Mouse (Mus musculus) ES-E14 (cell line): ENCODE measurements around the gene Mical2.

Source experiments
- CHD2 ChIP-seq: IDR thresholded peaks from 2 replicates; pipeline ENCODE4 v1.6.1; 2014; ENCODE audit warnings: mild to moderate bottlenecking, low read depth, low read length, inconsistent platforms
- MAFK ChIP-seq: IDR thresholded peaks from 2 replicates; pipeline ENCODE4 v1.6.1; 2014; ENCODE audit warnings: mild to moderate bottlenecking, low read depth, low read length, inconsistent platforms; ENCODE audit not compliant: insufficient read depth
- ZNF384 ChIP-seq: IDR thresholded peaks from 2 replicates; pipeline ENCODE4 v1.6.1; 2012; ENCODE audit warnings: low read depth, low read length, inconsistent platforms

- no peak for TF ChIP-seq ZNF384
- no peak for TF ChIP-seq CHD2
- no peak for TF ChIP-seq MAFK
Measured at GRCm38 (mm10) chr7:112455566-112456110, 230.0 kb downstream of the Mical2 start.
